Mouse (Mus musculus) hindbrain, embryonic 11.5 days (tissue): ENCODE results near the gene Pitpnm3. TPM values are rescaled to one million over a fixed set of nuclear protein-coding genes. Genes with fewer than 3 reads are reported as not detected.
A peak's percentile ranks its signal among the peaks of the same experiment; 100 is the strongest.

ENCODE experiments used
- ATAC-seq: fragments of 200-750 bp; cut with Nextera tagmentation; 2 replicates; pipeline ENCODE4 v1.8.0; 2017; ENCODE audit warnings: mild to moderate bottlenecking, moderate TSS enrichment, moderate library complexity; ENCODE audit not compliant: low FRiP score
- DNase-seq: peaks from one replicate; pipeline ENCODE4 v3.0.0-alpha.2; 2015; ENCODE audit warnings: low spot score
- H3K27ac ChIP-seq: fragments of 300-500 bp; sonication (generic); 2 replicates; pipeline ENCODE4 v1.5.1; 2014; ENCODE audit warnings: mild to moderate bottlenecking, low read depth, low read length
- H3K27me3 ChIP-seq: fragments of 300-500 bp; sonication (generic); 2 replicates; pipeline ENCODE4 v1.6.1; 2014; ENCODE audit warnings: mild to moderate bottlenecking, low read length, moderate library complexity, mixed read lengths; ENCODE audit not compliant: control insufficient read depth, insufficient read depth
- H3K36me3 ChIP-seq: fragments of 300-500 bp; sonication (generic); 2 replicates; pipeline ENCODE4 v1.6.1; 2014; ENCODE audit warnings: mild to moderate bottlenecking, low read length, moderate library complexity, mixed read lengths; ENCODE audit not compliant: control insufficient read depth, insufficient read depth
- H3K4me1 ChIP-seq: fragments of 300-500 bp; sonication (generic); replicated peaks from 2 replicates; pipeline ENCODE4 v1.6.1; 2014; ENCODE audit warnings: low read length, mixed read lengths; ENCODE audit not compliant: control insufficient read depth, insufficient read depth
- H3K4me2 ChIP-seq: fragments of 300-500 bp; sonication (generic); replicated peaks from 2 replicates; pipeline ENCODE4 v1.6.1; 2014; ENCODE audit warnings: mild to moderate bottlenecking, low read depth, low read length
- H3K4me3 ChIP-seq: fragments of 300-500 bp; sonication (generic); 2 replicates; pipeline ENCODE4 v1.5.1; 2014; ENCODE audit warnings: low read depth, low read length
- H3K9ac ChIP-seq: fragments of 300-500 bp; sonication (generic); 2 replicates; pipeline ENCODE4 v1.6.1; 2014; ENCODE audit warnings: low read depth, low read length
- H3K9me3 ChIP-seq: fragments of 300-500 bp; sonication (generic); 2 replicates; pipeline ENCODE4 v1.6.1; 2016; ENCODE audit warnings: low read length; ENCODE audit not compliant: control insufficient read depth
- WGBS: fragments of 180-500 bp; shearing (Covaris S2); extraction: QIAGEN DNeasy Blood & Tissue Kit; methylation state at CpG from one replicate; pipeline ENCODE4 v1.1.7; 2014; 5-methylcytosine and 5-hydroxymethylcytosine counted together
- polyA plus RNA-seq: library from polyadenylated mRNA; unstranded; fragments of >200 nt; fragmentation: Nextera tagmentation; extraction: Ambion mirVana; gene quantifications from 2 replicates; pipeline ENCODE4 v1.2.1, GENCODE M21; 2014

Gene Pitpnm3
- polyA plus RNA-seq, 1 experiment from 2014 or later: 0.48 TPM

- Histone ChIP-seq H3K4me1 (no peaks in the 10 kb centered on the region), H3K9ac (no peak overlapping the region), H3K27me3 (no peaks in the 10 kb centered on the region), H3K4me2 (no peak overlapping the region), H3K36me3 (no peaks in the 10 kb centered on the region), H3K27ac (no peak overlapping the region), H3K9me3 (no peaks in the 10 kb centered on the region), H3K4me3 (no peak overlapping the region)
- 92% methylated on average over 6 of the region's 6 CpGs for WGBS
- DNase-seq (no peak), ATAC-seq (no peak)
Observed at GRCm38 (mm10) chr11:72120354-72120753, 15.2 kb downstream of the Pitpnm3 start.

DNA sequence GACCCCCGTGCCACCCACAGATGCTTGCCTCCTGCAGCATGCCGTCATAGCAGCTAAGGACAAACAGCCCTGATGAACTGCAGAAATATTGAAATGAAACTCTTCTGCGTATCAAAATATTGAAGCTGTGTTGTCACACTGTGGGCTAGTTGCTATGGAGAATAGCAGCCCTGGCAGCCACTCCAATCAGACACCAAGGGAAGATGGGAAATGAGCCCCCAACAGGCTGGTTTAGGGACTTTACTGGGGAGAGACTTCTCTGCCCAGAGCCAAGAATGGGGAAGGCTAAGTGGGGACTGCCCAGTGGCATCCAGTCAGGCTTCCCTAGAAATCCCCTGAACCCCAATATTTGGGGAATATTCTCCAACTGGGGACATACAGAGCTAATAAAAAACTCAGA is 16.9 kb downstream of the Pitpnm3 start:
- WGBS: 87% methylated on average over 3 of the region's 3 CpGs
- ATAC-seq: no peak
- Histone ChIP-seq H3K36me3 (no peaks in the 10 kb centered on the region), H3K4me2 (no peak overlapping the region), H3K4me1 (no peaks in the 10 kb centered on the region), H3K9me3 (no peaks in the 10 kb centered on the region), H3K27me3 (no peaks in the 10 kb centered on the region), H3K27ac (no peak overlapping the region), H3K4me3 (no peak overlapping the region), H3K9ac (no peak overlapping the region)
- DNase-seq: no peak

DNA sequence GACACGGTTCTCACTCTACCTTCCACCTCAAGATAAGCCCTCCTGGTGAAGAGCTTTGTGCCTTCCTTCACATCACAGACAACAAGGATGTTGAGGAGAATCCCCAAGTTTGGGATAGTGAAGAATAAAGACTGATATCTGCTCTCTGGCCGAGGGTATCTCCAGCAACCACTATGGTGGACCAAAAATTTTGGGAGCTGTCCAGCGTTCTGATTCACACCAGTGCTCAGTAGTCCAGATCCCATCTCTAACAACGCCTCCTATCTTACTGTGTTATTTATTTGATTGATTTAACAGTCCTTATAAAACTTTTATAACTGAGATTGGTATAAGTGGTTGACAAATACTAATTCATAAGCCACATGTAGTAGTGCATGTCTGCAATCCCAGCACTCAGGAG is 22.3 kb downstream of the Pitpnm3 start:
- no peaks in the 10 kb centered on the region for H3K36me3 ChIP-seq
- ATAC-seq (no peak), DNase-seq (no peak)
- H3K9ac ChIP-seq: no peak overlapping the region
- no peaks in the 10 kb centered on the region; the same call in 1 of the 2 replicates for H3K27me3 ChIP-seq
- no peaks in the 10 kb centered on the region for H3K4me1 ChIP-seq
- WGBS: 60% methylated on average over 4 of the region's 4 CpGs
- no peak overlapping the region for H3K4me2 ChIP-seq
- H3K9me3 ChIP-seq: no peaks in the 10 kb centered on the region
- no peak overlapping the region for H3K27ac ChIP-seq
- H3K4me3 ChIP-seq: no peak overlapping the region

DNA sequence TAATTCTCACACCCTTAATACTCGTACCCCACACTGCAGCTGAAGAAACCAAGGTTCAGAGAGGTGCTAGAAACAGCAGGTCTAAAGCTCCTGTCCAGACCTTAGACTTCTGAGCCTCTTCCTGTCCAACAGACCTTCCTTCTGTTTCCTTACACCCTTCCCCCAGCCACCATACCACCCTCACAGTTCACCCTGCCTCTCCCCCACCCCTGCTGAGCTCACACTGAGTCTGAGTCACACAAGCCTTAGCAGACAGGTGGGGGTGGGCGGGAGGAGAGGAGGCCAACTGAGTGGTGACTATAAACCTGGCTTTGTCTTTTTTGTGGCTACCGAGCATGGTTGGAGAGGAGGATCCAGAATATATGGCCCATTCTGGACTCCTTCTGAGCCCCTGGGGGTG is 24.9 kb downstream of the Pitpnm3 start:
- WGBS: 64% methylated on average over 3 of the region's 3 CpGs
- DNase-seq (no peak), ATAC-seq (no peak)
- Histone ChIP-seq H3K9ac (no peak overlapping the region), H3K4me2 (no peak overlapping the region), H3K9me3 (no peaks in the 10 kb centered on the region), H3K36me3 (no peaks in the 10 kb centered on the region), H3K4me1 (no peaks in the 10 kb centered on the region), H3K4me3 (no peak overlapping the region), H3K27ac (no peak overlapping the region), H3K27me3 (no peaks in the 10 kb centered on the region; the same call in 1 of the 2 replicates)

- no peak overlapping the region for H3K9ac ChIP-seq
- H3K27ac ChIP-seq: 0 out of 2 replicates have a peak overlapping the region, but pooled peaks have one; percentile 10
- H3K4me1 ChIP-seq: no peaks in the 10 kb centered on the region
- H3K9me3 ChIP-seq: no peaks in the 10 kb centered on the region
- no peaks in the 10 kb centered on the region for H3K27me3 ChIP-seq
- DNase-seq (no peak), ATAC-seq (no peak)
- no peaks in the 10 kb centered on the region for H3K36me3 ChIP-seq
- no peak overlapping the region for H3K4me3 ChIP-seq
- WGBS: 75% methylated on average over 8 of the region's 8 CpGs
- H3K4me2 ChIP-seq: no peak overlapping the region
Observed at GRCm38 (mm10) chr11:72104223-72104622, 31.4 kb downstream of the Pitpnm3 start.

DNA sequence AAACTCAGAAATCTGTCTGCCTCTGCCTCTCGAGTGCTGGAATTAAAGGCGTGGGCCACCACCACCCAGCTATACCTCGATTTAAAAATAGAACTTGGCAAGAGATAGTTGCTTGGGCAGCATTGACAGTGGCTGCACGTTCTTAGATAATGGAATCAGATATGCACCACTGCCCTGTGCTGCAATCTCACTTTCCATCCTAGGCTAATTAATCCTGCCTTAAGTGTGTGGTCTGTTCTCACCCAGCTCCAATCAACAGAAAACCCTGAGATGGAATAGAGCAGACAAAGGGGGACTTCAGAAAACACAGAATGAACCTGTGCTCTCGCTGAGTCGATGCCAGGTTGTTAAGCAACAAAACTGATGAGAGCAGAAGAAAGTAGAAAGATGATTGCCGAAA is 32.0 kb downstream of the Pitpnm3 start:
- Histone ChIP-seq H3K36me3 (no peaks in the 10 kb centered on the region), H3K9me3 (no peaks in the 10 kb centered on the region), H3K4me3 (no peak overlapping the region), H3K9ac (no peak overlapping the region), H3K4me2 (no peak overlapping the region), H3K27ac (no peak overlapping the region), H3K4me1 (no peaks in the 10 kb centered on the region), H3K27me3 (no peaks in the 10 kb centered on the region)
- 78% methylated on average over 7 of the region's 7 CpGs for WGBS
- no peak for ATAC-seq
- no peak for DNase-seq

- H3K4me1 ChIP-seq: no peaks in the 10 kb centered on the region
- no peak overlapping the region for H3K4me2 ChIP-seq
- WGBS: 92% methylated on average over 4 of the region's 4 CpGs
- H3K9ac ChIP-seq: no peak overlapping the region
- H3K4me3 ChIP-seq: no peak overlapping the region
- no peaks in the 10 kb centered on the region for H3K36me3 ChIP-seq
- H3K27ac ChIP-seq: no peak overlapping the region
- ATAC-seq (no peak), DNase-seq (no peak)
- H3K27me3 ChIP-seq: no peaks in the 10 kb centered on the region; the same call in 1 of the 2 replicates
- no peaks in the 10 kb centered on the region for H3K9me3 ChIP-seq
Observed at GRCm38 (mm10) chr11:72100996-72101395, 34.6 kb downstream of the Pitpnm3 start.

GRCm38 (mm10) chr11:72099181-72099580 is 36.4 kb downstream of the Pitpnm3 start:
- no peak overlapping the region for H3K9ac ChIP-seq
- ATAC-seq (no peak), DNase-seq (no peak)
- no peak overlapping the region for H3K27ac ChIP-seq
- H3K4me1 ChIP-seq: no peaks in the 10 kb centered on the region; the same call in 1 of the 2 replicates
- no peak overlapping the region for H3K4me3 ChIP-seq
- no peaks in the 10 kb centered on the region; the same call in 1 of the 2 replicates for H3K27me3 ChIP-seq
- WGBS: 87% methylated on average over 4 of the region's 4 CpGs
- no peaks in the 10 kb centered on the region for H3K36me3 ChIP-seq
- no peak overlapping the region for H3K4me2 ChIP-seq
- H3K9me3 ChIP-seq: no peaks in the 10 kb centered on the region

DNA sequence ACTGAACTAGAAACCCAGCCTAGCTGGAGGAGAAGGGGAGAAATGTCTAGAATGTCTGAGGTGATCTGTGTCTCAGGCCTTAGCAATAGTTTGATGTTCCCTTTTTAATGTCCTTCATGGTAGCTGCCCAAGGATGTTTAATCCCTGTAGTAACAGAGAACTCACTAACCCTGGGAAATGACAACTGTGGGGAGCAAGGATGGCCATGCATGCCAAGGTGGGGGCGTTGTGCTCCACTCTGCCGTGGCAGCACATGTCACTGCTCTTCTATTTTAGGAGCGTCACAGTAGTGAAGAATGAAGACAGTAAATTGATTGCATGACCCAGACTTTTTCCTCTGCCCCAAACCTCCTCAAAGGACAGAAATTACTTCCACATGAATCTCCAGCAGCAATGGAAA is 37.6 kb downstream of the Pitpnm3 start:
- Histone ChIP-seq H3K9ac (no peak overlapping the region), H3K36me3 (no peaks in the 10 kb centered on the region), H3K4me1 (no peaks in the 10 kb centered on the region; the same call in 1 of the 2 replicates), H3K27me3 (no peaks in the 10 kb centered on the region; the same call in 1 of the 2 replicates), H3K4me3 (no peak overlapping the region), H3K9me3 (no peaks in the 10 kb centered on the region), H3K4me2 (no peak overlapping the region), H3K27ac (no peak overlapping the region)
- no peak for DNase-seq
- ATAC-seq: no peak
- WGBS: 87% methylated on average over 3 of the region's 3 CpGs
